Mouse (Mus musculus): ENCODE results near the gene Tex19.1. TPM values are rescaled to one million over a fixed set of nuclear protein-coding genes. Genes with fewer than 3 reads are reported as not detected.
A peak's percentile ranks its signal among the peaks of the same experiment; 100 is the strongest.

Gene Tex19.1
- polyA plus RNA-seq, 1 experiment, result not detected

DNA sequence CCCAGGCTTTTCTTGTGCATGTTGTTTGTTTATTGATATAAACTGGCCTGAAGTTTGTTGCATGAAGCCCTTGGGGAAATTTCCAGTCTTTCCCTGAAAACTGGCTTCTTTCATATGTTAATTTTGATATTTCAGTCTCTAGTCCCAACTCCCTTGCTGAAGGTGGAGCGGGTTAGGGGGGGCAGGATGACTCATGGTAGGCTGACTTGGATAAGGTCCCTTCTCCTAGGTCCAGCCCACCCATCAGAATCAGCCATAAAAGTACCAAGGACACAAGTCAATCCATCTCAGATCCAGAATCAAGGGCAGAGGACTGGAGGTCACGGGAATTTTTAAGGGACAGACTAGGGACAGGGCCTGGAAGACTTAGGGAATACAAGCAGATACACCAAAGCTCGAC, 34.9 kb upstream of the Tex19.1 start:
- DNase-seq, result no peak
- TF ChIP-seq CTCF (conservative IDR thresholded peaks at IDR 0.05; ENCODE audit: insufficient read depth, insufficient read length, low read depth, low read length) (no peak), POLR2A (IDR thresholded peaks at IDR 0.05; ENCODE audit: low read depth, low read length) (no peak)
- Histone ChIP-seq H3K27ac (ENCODE audit: insufficient read depth, low read depth, low read length) (no peak overlapping the region), H3K4me3 (ENCODE audit: insufficient read depth, low read depth, low read length) (no peak overlapping the region), H3K4me1 (ENCODE audit: control insufficient read depth, insufficient read depth, low read length) (no peaks in the 10 kb centered on the region), H3K27me3 (replicated peaks; ENCODE audit: control insufficient read depth, insufficient read depth, low read length) (no peaks in the 10 kb centered on the region), H3K36me3 (ENCODE audit: control insufficient read depth, insufficient read depth, low read length) (no peaks in the 10 kb centered on the region)
- WGBS, result 96% methylated on average over 3 of the region's 3 CpGs

DNA sequence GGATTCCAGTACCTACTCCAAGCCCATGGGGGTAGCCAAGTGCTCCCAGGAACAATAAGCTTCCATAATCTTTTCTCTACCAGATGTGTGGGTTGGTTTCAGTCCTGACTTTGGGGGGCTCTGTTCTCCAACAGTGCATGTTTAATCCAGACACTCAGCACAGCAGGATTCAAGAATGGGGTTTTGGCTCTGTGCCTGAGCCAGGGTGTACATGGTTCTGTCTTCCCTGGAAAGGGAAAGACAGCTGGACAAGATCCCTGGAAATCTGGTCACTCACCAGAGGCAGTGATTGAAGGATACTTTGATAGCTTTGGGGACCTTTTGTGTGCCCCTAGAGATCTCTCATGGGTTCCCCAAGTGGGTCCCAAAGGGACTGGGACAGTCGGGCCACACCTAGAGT, 34.3 kb upstream of the Tex19.1 start:
- Histone ChIP-seq H3K27me3 (replicated peaks; ENCODE audit: control insufficient read depth, insufficient read depth, low read length) (no peaks in the 10 kb centered on the region), H3K4me3 (ENCODE audit: insufficient read depth, low read depth, low read length) (no peak overlapping the region), H3K36me3 (ENCODE audit: control insufficient read depth, insufficient read depth, low read length) (no peaks in the 10 kb centered on the region), H3K27ac (ENCODE audit: insufficient read depth, low read depth, low read length) (no peak overlapping the region), H3K4me1 (ENCODE audit: control insufficient read depth, insufficient read depth, low read length) (no peaks in the 10 kb centered on the region)
- TF ChIP-seq CTCF (conservative IDR thresholded peaks at IDR 0.05; ENCODE audit: insufficient read depth, insufficient read length, low read depth, low read length) (no peak), POLR2A (IDR thresholded peaks at IDR 0.05; ENCODE audit: low read depth, low read length) (no peak)
- no peak for DNase-seq
- 73% methylated on average over 1 of the region's 1 CpGs for WGBS

DNA sequence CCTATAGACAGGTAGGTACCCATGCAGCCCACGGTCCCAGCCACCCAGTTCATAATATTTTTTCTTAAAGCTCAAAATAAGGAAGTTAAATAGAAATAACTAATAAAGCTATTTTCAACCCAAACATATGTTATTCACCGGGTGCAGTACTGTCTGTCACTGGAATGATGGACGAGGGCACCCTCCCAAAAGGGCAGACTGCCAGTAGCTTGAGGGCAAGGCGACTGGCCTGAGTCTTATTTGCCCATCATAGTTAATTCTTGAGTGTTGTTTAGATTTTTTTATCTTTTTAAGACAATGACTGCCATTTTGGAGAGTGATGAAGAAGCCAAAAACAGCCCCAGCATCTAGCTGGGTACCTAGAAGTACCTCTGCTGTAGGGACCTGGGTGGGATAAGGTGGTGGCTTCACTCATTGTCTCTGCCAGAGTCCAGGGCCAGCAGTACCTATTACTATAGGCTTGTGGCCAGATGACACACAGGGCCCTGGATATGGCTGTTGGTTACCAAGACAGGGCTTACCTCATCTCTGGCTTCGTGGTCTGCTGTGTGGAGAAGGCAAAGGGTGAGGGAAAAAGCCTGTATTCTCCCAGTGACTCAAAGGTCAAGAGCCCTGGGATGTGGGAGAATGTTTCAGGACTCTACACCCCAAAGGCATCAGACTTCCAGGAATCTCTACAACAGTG, 33.7 kb upstream of the Tex19.1 start:
- peak; percentile 62 for DNase-seq
- Histone ChIP-seq H3K27ac (ENCODE audit: insufficient read depth, low read depth, low read length) (no peak overlapping the region), H3K36me3 (ENCODE audit: control insufficient read depth, insufficient read depth, low read length) (no peaks in the 10 kb centered on the region), H3K4me1 (ENCODE audit: control insufficient read depth, insufficient read depth, low read length) (no peaks in the 10 kb centered on the region), H3K27me3 (replicated peaks; ENCODE audit: control insufficient read depth, insufficient read depth, low read length) (no peaks in the 10 kb centered on the region), H3K4me3 (ENCODE audit: insufficient read depth, low read depth, low read length) (no peak overlapping the region)
- 57% methylated on average over 5 of the region's 5 CpGs for WGBS
- TF ChIP-seq CTCF (conservative IDR thresholded peaks at IDR 0.05; ENCODE audit: insufficient read depth, insufficient read length, low read depth, low read length) (no peak), POLR2A (IDR thresholded peaks at IDR 0.05; ENCODE audit: low read depth, low read length) (no peak)

DNA sequence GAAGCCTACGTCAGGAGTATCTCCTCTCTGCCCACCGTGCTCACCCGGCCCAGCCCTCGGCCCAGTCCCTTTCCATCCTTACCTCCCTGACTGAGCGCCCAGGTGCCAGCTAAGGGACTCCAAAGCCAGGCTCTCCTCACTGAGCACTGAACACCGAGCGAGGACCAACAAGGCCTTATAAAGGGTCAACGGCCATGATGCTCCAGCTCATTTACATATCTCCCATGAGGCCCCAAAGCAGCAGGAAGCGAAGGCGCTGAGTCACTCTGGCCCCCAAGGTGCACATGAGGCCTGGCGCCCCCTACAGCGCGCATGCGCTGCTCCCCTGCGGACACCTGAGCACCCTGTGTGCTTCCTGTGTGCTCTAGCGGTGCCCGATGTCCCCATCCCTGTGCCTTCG, 27.8 kb upstream of the Tex19.1 start:
- no peak for DNase-seq
- Histone ChIP-seq H3K27me3 (replicated peaks; ENCODE audit: control insufficient read depth, insufficient read depth, low read length) (no peaks in the 10 kb centered on the region), H3K36me3 (ENCODE audit: control insufficient read depth, insufficient read depth, low read length) (no peaks in the 10 kb centered on the region), H3K27ac (ENCODE audit: insufficient read depth, low read depth, low read length) (no peak overlapping the region), H3K4me3 (ENCODE audit: insufficient read depth, low read depth, low read length) (no peak overlapping the region), H3K4me1 (ENCODE audit: control insufficient read depth, insufficient read depth, low read length) (no peaks in the 10 kb centered on the region)
- no peak for TF ChIP-seq CTCF (conservative IDR thresholded peaks at IDR 0.05; ENCODE audit: insufficient read depth, insufficient read length, low read depth, low read length)
- no peak for TF ChIP-seq POLR2A (IDR thresholded peaks at IDR 0.05; ENCODE audit: low read depth, low read length)
- 92% methylated on average over 18 of the region's 18 CpGs for WGBS

DNA sequence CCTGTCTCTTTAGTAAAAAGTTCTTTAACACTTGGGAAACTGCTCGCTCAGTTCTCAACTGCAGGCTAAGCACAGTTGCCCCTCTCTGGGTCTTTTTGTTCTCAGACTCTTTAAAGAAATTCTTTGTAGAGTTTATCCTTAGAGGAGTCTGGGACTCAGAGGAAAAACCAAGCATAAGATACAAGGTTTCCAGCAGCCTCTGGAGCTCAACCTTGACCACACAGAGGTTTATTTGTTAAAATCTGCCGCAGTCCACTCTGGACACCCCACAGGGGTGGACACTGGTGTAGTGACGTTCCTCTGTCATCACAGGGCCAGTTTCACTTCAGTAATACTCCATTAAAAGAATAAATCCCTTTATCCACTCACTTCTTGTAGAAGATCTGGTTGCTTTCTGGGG, 27.4 kb upstream of the Tex19.1 start, which contains the start of gene Tex19.2:
TSS of gene Tex19.2 (minus strand) at position 101 of the 400 bp plus-strand sequence.
- H3K27me3 ChIP-seq (replicated peaks; ENCODE audit: control insufficient read depth, insufficient read depth, low read length), result no peaks in the 10 kb centered on the region
- TF ChIP-seq POLR2A (IDR thresholded peaks at IDR 0.05; ENCODE audit: low read depth, low read length), result no peak
- TF ChIP-seq CTCF (conservative IDR thresholded peaks at IDR 0.05; ENCODE audit: insufficient read depth, insufficient read length, low read depth, low read length), result no peak
- H3K36me3 ChIP-seq (ENCODE audit: control insufficient read depth, insufficient read depth, low read length), result no peaks in the 10 kb centered on the region
- WGBS, result 96% methylated on average over 3 of the region's 3 CpGs
- no peak within 1 kb of the TSS for H3K4me3 ChIP-seq (ENCODE audit: insufficient read depth, low read depth, low read length)
- H3K4me1 ChIP-seq (ENCODE audit: control insufficient read depth, insufficient read depth, low read length), result no peaks in the 10 kb centered on the region
- H3K27ac ChIP-seq (ENCODE audit: insufficient read depth, low read depth, low read length), result no peak within 1 kb of the TSS
- DNase-seq, result no peak

DNA sequence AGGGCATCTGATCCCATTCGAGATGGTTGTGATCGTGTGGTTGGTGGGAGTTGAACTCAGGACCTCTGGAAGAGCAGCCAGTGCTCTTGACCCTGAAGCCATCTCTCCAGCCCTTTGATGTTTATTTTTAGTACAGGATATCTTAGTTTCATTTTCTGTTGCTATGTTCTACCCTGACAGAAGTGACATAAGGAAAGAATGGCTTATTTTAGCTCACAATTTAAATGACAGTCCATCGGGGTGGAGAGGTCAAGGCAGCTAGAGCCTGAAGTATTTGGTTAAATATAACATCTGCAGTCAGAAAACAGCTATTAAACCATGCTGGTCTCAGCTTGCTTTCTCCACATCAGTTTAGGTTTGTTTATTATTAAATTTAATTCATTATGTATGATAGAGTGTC, 24.8 kb upstream of the Tex19.1 start:
- WGBS, result 62% methylated on average over 3 of the region's 3 CpGs
- Histone ChIP-seq H3K4me1 (ENCODE audit: control insufficient read depth, insufficient read depth, low read length) (no peaks in the 10 kb centered on the region), H3K4me3 (ENCODE audit: insufficient read depth, low read depth, low read length) (no peak overlapping the region), H3K27ac (ENCODE audit: insufficient read depth, low read depth, low read length) (no peak overlapping the region), H3K27me3 (replicated peaks; ENCODE audit: control insufficient read depth, insufficient read depth, low read length) (no peaks in the 10 kb centered on the region), H3K36me3 (ENCODE audit: control insufficient read depth, insufficient read depth, low read length) (no peaks in the 10 kb centered on the region)
- DNase-seq, result no peak
- no peak for TF ChIP-seq POLR2A (IDR thresholded peaks at IDR 0.05; ENCODE audit: low read depth, low read length)
- no peak for TF ChIP-seq CTCF (conservative IDR thresholded peaks at IDR 0.05; ENCODE audit: insufficient read depth, insufficient read length, low read depth, low read length)

DNA sequence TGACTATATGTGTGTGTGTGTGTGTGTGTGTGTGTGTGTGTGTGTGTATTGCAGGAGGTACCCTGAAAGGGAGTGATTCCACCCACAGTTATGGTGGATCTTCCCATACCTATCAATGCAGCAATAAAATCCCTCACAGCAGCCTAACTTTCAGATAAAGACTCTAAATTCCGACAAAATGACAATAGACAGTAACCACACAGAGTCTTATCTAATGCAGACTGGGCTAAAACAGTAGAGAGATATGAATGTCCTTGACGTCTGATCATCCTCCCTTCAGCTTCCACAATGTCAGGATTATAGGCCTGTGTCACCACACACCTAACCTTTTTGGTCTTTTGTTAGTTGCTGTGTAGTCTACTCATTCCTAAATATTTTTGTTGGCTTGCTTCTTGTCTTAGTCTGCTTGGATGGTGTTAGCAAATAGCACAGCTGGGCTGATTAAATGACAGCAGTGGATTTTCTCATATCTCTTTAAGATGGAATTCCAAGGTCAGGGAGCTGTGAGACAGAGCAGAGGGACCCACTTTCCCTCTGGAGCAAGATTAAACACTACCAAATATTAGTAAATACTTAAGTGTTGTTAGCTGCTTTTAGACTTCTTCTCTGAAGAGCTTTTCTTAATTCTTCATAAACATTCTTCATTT, 23.8 kb upstream of the Tex19.1 start:
- Histone ChIP-seq H3K27me3 (replicated peaks; ENCODE audit: control insufficient read depth, insufficient read depth, low read length) (no peaks in the 10 kb centered on the region), H3K27ac (ENCODE audit: insufficient read depth, low read depth, low read length) (no peak overlapping the region), H3K4me1 (ENCODE audit: control insufficient read depth, insufficient read depth, low read length) (no peaks in the 10 kb centered on the region), H3K36me3 (ENCODE audit: control insufficient read depth, insufficient read depth, low read length) (no peaks in the 10 kb centered on the region), H3K4me3 (ENCODE audit: insufficient read depth, low read depth, low read length) (no peak overlapping the region)
- WGBS, result 83% methylated on average over 2 of the region's 2 CpGs
- TF ChIP-seq POLR2A (IDR thresholded peaks at IDR 0.05; ENCODE audit: low read depth, low read length) (no peak), CTCF (conservative IDR thresholded peaks at IDR 0.05; ENCODE audit: insufficient read depth, insufficient read length, low read depth, low read length) (no peak)
- no peak for DNase-seq

All from kidney, adult 2 months (tissue).